Mouse (Mus musculus) fibroblast of lung, adult 2 months (primary cell): ENCODE results near the gene Fbxo7.
"Not testable (repeated sequence)": the region's sequence is repeated elsewhere in the genome, so short reads cannot be mapped to it uniquely, and the experiment has no call there.

Experiments
- DNase-seq: peaks from one replicate; pipeline ENCODE4 v3.0.0-alpha.2; 2011; ENCODE audit warnings: low read depth

The Fbxo7 gene

GRCm38 (mm10) chr10:86021749-86022473 is at the start of gene Fbxo7:
Gene Fbxo7, plus strand, starts transcription at chr10:86021972.
- peak; percentile 65 for DNase-seq

GRCm38 (mm10) chr10:85972915-85973314 is 48.9 kb upstream of the Fbxo7 start:
- DNase-seq: peak; percentile 53

GRCm38 (mm10) chr10:85989412-85990115 is 32.2 kb upstream of the Fbxo7 start:
- no peak for DNase-seq

GRCm38 (mm10) chr10:85992412-85992811 is 29.4 kb upstream of the Fbxo7 start:
- no peak for DNase-seq

- no peak for DNase-seq
Measured at GRCm38 (mm10) chr10:85993836-85994235, 27.9 kb upstream of the Fbxo7 start.

GRCm38 (mm10) chr10:85994543-85995104 is 27.1 kb upstream of the Fbxo7 start:
- DNase-seq: no peak

GRCm38 (mm10) chr10:86000447-86000846 is 21.3 kb upstream of the Fbxo7 start:
- DNase-seq: no peak

- no peak for DNase-seq
Measured at GRCm38 (mm10) chr10:86006455-86006854, 15.3 kb upstream of the Fbxo7 start.

- DNase-seq: no peak
Measured at GRCm38 (mm10) chr10:86009688-86010087, 12.1 kb upstream of the Fbxo7 start.

GRCm38 (mm10) chr10:86010636-86011035 is 11.1 kb upstream of the Fbxo7 start:
- DNase-seq: peak; percentile 21

- DNase-seq: no peak
Measured at GRCm38 (mm10) chr10:86011172-86011571, 10.6 kb upstream of the Fbxo7 start.

- no peak for DNase-seq
Measured at GRCm38 (mm10) chr10:86011781-86012180, 10.0 kb upstream of the Fbxo7 start, which contains the start of gene Bpifc. Gene Bpifc, minus strand, starts transcription at chr10:86011895.

GRCm38 (mm10) chr10:86017781-86018180 is 4.0 kb upstream of the Fbxo7 start:
- DNase-seq: no peak

- no peak for DNase-seq
Measured at GRCm38 (mm10) chr10:86018813-86019212, 3.0 kb upstream of the Fbxo7 start.

GRCm38 (mm10) chr10:86021408-86021748 is 394 bp upstream of the Fbxo7 start:
- DNase-seq: no peak

- DNase-seq: no peak
Measured at GRCm38 (mm10) chr10:86022474-86022816, 673 bp downstream of the Fbxo7 start.

- DNase-seq: no peak
Measured at GRCm38 (mm10) chr10:86023149-86023548, 1.4 kb downstream of the Fbxo7 start.

GRCm38 (mm10) chr10:86025906-86026305 is 4.1 kb downstream of the Fbxo7 start:
- DNase-seq: no peak

GRCm38 (mm10) chr10:86026354-86026753 is 4.6 kb downstream of the Fbxo7 start:
- no peak for DNase-seq

GRCm38 (mm10) chr10:86026807-86027206 is 5.0 kb downstream of the Fbxo7 start:
- DNase-seq: not testable (repeated sequence)

GRCm38 (mm10) chr10:86030743-86031142 is 9.0 kb downstream of the Fbxo7 start:
- no peak for DNase-seq

- peak; percentile 37 for DNase-seq
Measured at GRCm38 (mm10) chr10:86032517-86032916, 10.7 kb downstream of the Fbxo7 start.

- DNase-seq: no peak
Measured at GRCm38 (mm10) chr10:86034007-86034728, 12.4 kb downstream of the Fbxo7 start.
